Mouse (Mus musculus) lung, embryonic 16.5 days (tissue): ENCODE measurements around the gene Rara. TPM values are rescaled to one million over a fixed set of nuclear protein-coding genes. Genes with fewer than 3 reads are reported as not detected.

Source experiments
- ATAC-seq: fragments of 200-750 bp; cut with Nextera tagmentation; 2 replicates; pipeline ENCODE4 v1.8.0; 2017; ENCODE audit warnings: low read depth, mild to moderate bottlenecking, moderate library complexity
- H3K27ac ChIP-seq: fragments of 300-500 bp; sonication (generic); 2 replicates; pipeline ENCODE4 v1.5.1; 2014; ENCODE audit warnings: mild to moderate bottlenecking, control low read depth, low read length
- H3K27me3 ChIP-seq: fragments of 300-500 bp; sonication (generic); 2 replicates; pipeline ENCODE4 v1.6.1; 2014; ENCODE audit warnings: low read depth, low read length, mixed read lengths; ENCODE audit not compliant: control insufficient read depth, insufficient read depth
- H3K36me3 ChIP-seq: fragments of 300-500 bp; sonication (generic); 2 replicates; pipeline ENCODE4 v1.6.1; 2014; ENCODE audit warnings: low read length; ENCODE audit not compliant: control insufficient read depth, insufficient read depth
- H3K4me1 ChIP-seq: fragments of 300-500 bp; sonication (generic); replicated peaks from 2 replicates; pipeline ENCODE4 v1.6.1; 2014; ENCODE audit warnings: low read length, mixed read lengths; ENCODE audit not compliant: control insufficient read depth, insufficient read depth
- H3K4me2 ChIP-seq: fragments of 300-500 bp; sonication (generic); 2 replicates; pipeline ENCODE4 v1.6.1; 2014; ENCODE audit warnings: low read depth, low read length, control low read depth
- H3K4me3 ChIP-seq: fragments of 300-500 bp; sonication (generic); 2 replicates; pipeline ENCODE4 v1.5.1; 2014; ENCODE audit warnings: mild to moderate bottlenecking, low read length, control low read depth
- H3K9ac ChIP-seq: fragments of 300-500 bp; sonication (generic); 2 replicates; pipeline ENCODE4 v1.6.1; 2014; ENCODE audit warnings: low read length, control low read depth
- H3K9me3 ChIP-seq: fragments of 300-500 bp; sonication (generic); 2 replicates; pipeline ENCODE4 v1.6.1; 2016; ENCODE audit warnings: low read length; ENCODE audit not compliant: control insufficient read depth
- WGBS: fragments of 180-500 bp; shearing (Covaris S2); extraction: QIAGEN DNeasy Blood & Tissue Kit; methylation state at CpG from one replicate; pipeline ENCODE4 v1.1.7; 2014; 5-methylcytosine and 5-hydroxymethylcytosine counted together
- polyA plus RNA-seq: library from polyadenylated mRNA; unstranded; fragments of >200 nt; fragmentation: Nextera tagmentation; extraction: Ambion mirVana; gene quantifications from 2 replicates; pipeline ENCODE4 v1.2.1, GENCODE M21; 2015

Rara gene
- polyA plus RNA-seq, 1 experiment from 2014 or later, result 35.4 TPM

DNA sequence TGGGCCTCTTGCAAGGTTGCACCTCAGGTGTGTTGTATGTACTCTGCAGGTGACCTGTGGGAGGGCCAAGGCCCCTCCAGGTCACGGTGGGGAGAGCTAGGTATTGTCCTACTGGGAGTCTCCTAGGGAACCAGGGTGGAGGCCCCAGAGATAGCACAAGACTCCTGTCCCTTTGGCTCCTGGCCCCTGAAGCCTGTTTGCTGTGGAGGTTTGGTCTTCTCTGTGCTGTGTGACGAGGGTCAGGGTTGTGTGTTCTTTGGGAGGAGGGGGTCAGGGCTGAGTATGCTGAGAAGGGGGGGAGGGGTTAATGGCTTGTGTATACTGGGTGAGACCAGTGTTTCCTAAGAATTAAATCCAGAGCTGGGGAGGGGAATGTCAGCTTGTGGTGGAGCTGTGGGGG lies 25.7 kb downstream of the Rara start:
- no peak for ATAC-seq
- 8% methylated on average over 2 of the region's 2 CpGs for WGBS
- Histone ChIP-seq H3K36me3 (peaks cover 4% of the 10 kb centered on the region), H3K9ac (no peak overlapping the region), H3K9me3 (no peaks in the 10 kb centered on the region), H3K27me3 (no peaks in the 10 kb centered on the region), H3K27ac (peak overlapping the region; percentile 80), H3K4me2 (no peak overlapping the region), H3K4me3 (no peak overlapping the region), H3K4me1 (peaks cover 65% of the 10 kb centered on the region)

DNA sequence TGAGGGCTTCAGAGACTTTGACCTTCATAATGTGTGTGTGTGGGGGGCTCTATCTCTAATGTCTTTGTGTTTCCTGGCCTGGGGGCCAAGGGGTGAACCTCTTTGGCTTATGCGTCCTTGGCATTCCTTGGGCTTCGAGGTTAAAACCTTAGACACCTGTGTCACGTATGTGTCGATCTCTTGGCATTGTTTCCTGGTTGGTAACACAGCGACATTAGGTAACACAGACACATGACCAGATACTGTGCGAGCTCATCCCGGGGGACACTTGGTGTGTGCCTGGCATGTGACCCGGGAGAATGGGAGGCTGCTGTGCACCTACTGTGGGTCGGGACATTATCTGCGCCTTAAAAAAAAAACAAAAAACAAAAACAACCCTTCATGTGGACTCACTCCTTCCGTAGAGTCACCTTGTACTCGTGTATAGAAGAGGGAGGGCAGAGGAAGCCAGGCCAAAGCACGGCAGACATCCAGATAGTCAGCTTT lies 26.3 kb downstream of the Rara start:
- peak overlapping the region; percentile 47; the same call in 1 of the 2 replicates for H3K9ac ChIP-seq
- peak overlapping the region; percentile 42 for H3K4me2 ChIP-seq
- peaks cover 66% of the 10 kb centered on the region for H3K4me1 ChIP-seq
- 0 out of 2 replicates have a peak overlapping the region, but pooled peaks have one; percentile 2 for H3K4me3 ChIP-seq
- no peaks in the 10 kb centered on the region for H3K27me3 ChIP-seq
- peaks cover 4% of the 10 kb centered on the region for H3K36me3 ChIP-seq
- 11% methylated on average over 13 of the region's 13 CpGs for WGBS
- ATAC-seq, result no peak
- H3K9me3 ChIP-seq, result no peaks in the 10 kb centered on the region
- peak overlapping the region; percentile 80 for H3K27ac ChIP-seq

DNA sequence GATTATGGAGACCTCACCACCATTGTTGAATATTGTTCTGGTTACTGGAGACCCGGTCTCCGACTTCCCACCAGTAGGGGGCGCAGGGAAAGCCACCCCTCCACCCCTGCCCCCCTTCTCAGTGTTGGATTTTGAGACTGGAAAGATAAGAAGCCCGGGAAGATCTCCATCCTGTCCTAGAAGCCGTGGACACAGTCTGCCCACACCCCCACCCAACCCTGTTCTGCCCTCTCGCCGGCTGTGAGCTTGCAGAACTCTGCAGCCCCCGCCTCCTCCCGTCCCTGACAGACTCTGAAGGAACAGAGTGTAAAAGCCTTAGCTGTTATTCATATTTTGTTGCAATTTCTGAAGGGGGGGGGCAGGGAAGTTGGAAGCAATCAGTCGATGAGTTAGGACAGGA lies 26.8 kb downstream of the Rara start:
- WGBS, result 4% methylated on average over 10 of the region's 10 CpGs
- H3K4me1 ChIP-seq, result peaks cover 69% of the 10 kb centered on the region
- peak; percentile 73 for ATAC-seq
- peak overlapping the region; percentile 8; the same call in 1 of the 2 replicates for H3K4me3 ChIP-seq
- H3K9me3 ChIP-seq, result no peaks in the 10 kb centered on the region
- H3K4me2 ChIP-seq, result peak overlapping the region; percentile 42
- H3K27me3 ChIP-seq, result no peaks in the 10 kb centered on the region
- H3K36me3 ChIP-seq, result peaks cover 4% of the 10 kb centered on the region
- peak overlapping the region; percentile 47; the same call in 1 of the 2 replicates for H3K9ac ChIP-seq
- peak overlapping the region; percentile 80 for H3K27ac ChIP-seq

DNA sequence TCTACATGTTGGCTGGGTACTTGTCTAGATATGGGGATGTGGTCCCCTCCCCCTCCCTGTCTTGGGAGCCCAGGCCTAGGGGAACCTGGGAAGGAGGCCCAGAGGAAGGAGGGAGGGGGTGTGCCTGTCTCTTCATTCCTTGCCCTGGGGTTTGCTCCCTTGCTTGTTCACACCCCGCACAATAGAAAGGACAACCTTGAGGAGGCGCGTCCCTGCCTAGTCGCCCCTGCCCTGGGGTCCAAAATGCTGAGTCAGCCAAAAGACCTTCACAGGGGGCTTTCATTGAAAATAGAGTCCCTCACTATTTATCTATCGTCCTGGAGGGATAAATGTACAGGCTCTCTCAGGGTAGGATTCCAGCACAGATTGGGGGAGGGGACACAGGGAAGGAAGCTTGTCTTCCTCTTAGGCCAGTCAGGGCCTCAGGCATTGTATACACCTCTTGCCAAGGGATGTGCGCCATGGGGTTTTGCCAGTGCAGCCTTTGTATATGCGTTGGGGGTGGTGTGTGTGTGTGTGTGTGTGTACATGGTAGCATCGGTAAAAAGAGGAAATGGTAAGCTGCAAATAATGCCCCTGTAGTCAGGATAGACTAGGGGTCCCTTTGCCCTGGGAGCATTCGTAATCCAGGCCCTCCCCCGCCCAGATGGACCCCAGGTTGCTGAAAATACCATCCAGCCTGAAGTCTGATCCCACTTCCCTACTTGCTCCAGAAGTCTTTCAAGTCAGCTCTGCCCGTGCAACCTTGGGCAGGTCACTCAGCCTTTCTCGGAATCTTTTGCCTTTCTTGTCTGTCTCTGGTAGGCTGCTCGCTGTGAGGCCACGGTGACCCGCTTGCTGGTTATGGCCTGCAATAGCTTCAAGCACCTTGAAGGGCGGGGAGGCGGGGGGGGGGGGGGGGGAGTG lies 27.4 kb downstream of the Rara start:
- no peaks in the 10 kb centered on the region for H3K9me3 ChIP-seq
- H3K36me3 ChIP-seq, result peaks cover 4% of the 10 kb centered on the region
- H3K27ac ChIP-seq, result peak overlapping the region; percentile 80
- WGBS, result 16% methylated on average over 15 of the region's 17 CpGs
- peak overlapping the region; percentile 20 for H3K9ac ChIP-seq
- H3K27me3 ChIP-seq, result no peaks in the 10 kb centered on the region
- peaks cover 69% of the 10 kb centered on the region for H3K4me1 ChIP-seq
- peak overlapping the region; percentile 42 for H3K4me2 ChIP-seq
- no peak overlapping the region for H3K4me3 ChIP-seq
- ATAC-seq, result peak; percentile 31

- no peak overlapping the region for H3K4me3 ChIP-seq
- no peak for ATAC-seq
- 31% methylated on average over 7 of the region's 7 CpGs for WGBS
- H3K9me3 ChIP-seq, result no peaks in the 10 kb centered on the region
- H3K36me3 ChIP-seq, result no peaks in the 10 kb centered on the region; the same call in 1 of the 2 replicates
- peak overlapping the region; percentile 80 for H3K27ac ChIP-seq
- no peak overlapping the region; the same call in 1 of the 2 replicates for H3K9ac ChIP-seq
- no peak overlapping the region for H3K4me2 ChIP-seq
- no peaks in the 10 kb centered on the region for H3K27me3 ChIP-seq
- peaks cover 63% of the 10 kb centered on the region for H3K4me1 ChIP-seq
Measured at GRCm38 (mm10) chr11:98955707-98956235, 28.2 kb downstream of the Rara start.

DNA sequence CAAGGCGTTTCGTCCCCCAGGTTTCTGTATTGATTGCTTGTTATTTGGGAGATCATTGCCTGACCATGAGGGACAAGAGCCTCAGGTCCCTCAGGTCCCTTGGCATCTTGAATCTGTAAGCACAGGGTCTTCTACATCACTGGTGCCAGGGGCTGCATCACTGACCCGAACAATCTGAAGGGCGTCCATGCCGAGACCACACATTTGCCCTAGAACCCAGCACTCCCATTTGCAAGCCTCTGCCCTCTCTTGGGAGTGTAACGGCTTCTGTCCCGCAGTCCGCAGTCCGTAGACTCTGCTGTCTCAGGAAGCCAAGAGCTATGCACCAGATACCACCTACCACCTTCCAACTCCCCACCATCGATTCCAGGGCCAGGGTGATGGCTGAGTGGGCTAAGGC lies 28.7 kb downstream of the Rara start:
- no peak overlapping the region for H3K4me2 ChIP-seq
- no peak overlapping the region for H3K4me3 ChIP-seq
- H3K36me3 ChIP-seq, result no peaks in the 10 kb centered on the region; the same call in 1 of the 2 replicates
- H3K4me1 ChIP-seq, result peaks cover 57% of the 10 kb centered on the region
- no peak for ATAC-seq
- 68% methylated on average over 10 of the region's 10 CpGs for WGBS
- H3K27me3 ChIP-seq, result no peaks in the 10 kb centered on the region
- no peaks in the 10 kb centered on the region for H3K9me3 ChIP-seq
- H3K27ac ChIP-seq, result no peak overlapping the region
- no peak overlapping the region for H3K9ac ChIP-seq

DNA sequence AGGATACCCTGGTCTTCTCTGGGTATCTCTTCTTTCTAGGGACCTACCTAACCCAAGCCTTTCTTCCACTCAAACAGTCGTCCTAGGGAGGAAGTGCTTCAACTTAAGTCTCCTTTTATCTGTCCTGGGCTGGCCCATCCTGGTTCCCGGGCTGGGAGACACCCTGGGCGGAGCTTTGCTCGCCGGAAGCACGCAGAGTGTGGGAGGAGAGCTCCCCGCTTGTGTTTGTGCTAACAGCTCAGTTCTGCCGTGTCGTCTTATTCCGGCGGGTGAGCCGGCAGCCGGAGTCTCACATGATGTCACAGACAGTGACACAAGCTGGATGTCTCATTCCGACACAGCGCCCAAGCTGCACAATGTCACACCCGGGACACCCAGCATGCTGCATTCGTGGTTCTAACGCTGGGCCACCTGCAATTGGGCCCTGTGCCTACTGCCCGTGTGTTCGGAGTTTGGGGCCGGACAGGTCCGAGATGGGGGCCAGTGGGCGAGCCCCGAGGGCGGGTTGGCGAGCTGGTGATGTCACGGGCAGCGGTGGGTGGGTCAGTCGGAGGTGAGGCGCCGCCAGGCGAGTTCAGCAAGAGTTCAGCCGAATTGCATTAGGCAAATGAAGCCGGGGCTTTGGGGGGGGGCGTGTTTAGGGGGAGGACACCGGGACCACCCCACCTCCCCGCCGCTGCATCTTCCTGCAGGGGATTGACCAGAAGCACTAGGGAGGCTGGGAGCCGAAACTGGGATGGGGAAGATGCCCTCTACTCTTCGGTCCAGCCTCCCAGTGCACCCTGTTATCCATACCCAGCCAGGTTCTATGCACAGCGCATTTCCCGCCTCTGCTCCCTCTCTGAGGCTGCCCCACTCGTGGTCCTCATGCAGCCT lies 32.1 kb downstream of the Rara start:
- H3K36me3 ChIP-seq, result no peaks in the 10 kb centered on the region; the same call in 1 of the 2 replicates
- ATAC-seq, result peak; percentile 16
- peak overlapping the region; percentile 93 for H3K27ac ChIP-seq
- H3K4me2 ChIP-seq, result peak overlapping the region; percentile 100
- H3K9me3 ChIP-seq, result no peaks in the 10 kb centered on the region
- H3K4me3 ChIP-seq, result peak overlapping the region; percentile 76
- no peaks in the 10 kb centered on the region for H3K27me3 ChIP-seq
- WGBS, result under 1% methylated on average over 43 of the region's 43 CpGs
- H3K4me1 ChIP-seq, result peaks cover 61% of the 10 kb centered on the region
- H3K9ac ChIP-seq, result peak overlapping the region; percentile 77

DNA sequence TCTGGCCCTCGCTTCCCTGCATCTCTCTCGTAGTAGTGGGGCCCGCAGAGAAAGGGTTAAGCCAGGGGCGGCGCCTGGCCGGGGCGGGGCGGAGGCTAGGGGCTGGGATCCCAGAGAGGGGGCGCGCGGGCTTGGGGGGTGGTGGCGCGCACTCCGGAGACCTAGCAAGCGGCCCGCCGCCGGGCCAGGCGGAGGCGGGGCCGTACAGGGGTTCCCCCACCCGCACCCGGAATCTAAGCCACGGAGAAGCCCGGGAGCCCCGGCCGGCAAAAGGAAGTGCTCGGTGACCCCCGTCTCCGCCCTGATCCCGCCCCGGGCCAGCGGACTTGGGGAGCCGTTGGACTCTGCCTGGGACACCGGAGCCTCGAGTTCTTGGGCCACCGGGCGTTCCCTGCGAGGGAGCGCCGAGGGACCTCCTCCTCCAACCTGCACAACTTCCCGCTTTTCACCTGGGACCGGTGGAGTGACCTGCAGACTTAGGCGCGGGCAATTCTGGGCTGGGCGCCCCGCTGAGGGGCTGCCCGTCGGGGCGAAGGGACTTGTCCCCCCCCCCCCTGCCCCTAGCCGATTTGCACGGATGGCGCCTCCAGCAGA lies 32.8 kb downstream of the Rara start:
- Histone ChIP-seq H3K4me2 (peak overlapping the region; percentile 100), H3K27me3 (no peaks in the 10 kb centered on the region), H3K27ac (peak overlapping the region; percentile 93), H3K4me3 (peak overlapping the region; percentile 76), H3K9me3 (no peaks in the 10 kb centered on the region), H3K9ac (peak overlapping the region; percentile 77), H3K36me3 (no peaks in the 10 kb centered on the region; the same call in 1 of the 2 replicates), H3K4me1 (peaks cover 61% of the 10 kb centered on the region)
- peak; percentile 37 for ATAC-seq
- under 1% methylated on average over 53 of the region's 53 CpGs for WGBS
